Mouse (Mus musculus) B cell, adult 2 months (primary cell): ENCODE results near the gene Inf2.

ENCODE experiments used
- DNase-seq, 2 experiments: peaks; one replicate each; pipeline ENCODE4 v3.0.0; 2022

The Inf2 gene

DNA sequence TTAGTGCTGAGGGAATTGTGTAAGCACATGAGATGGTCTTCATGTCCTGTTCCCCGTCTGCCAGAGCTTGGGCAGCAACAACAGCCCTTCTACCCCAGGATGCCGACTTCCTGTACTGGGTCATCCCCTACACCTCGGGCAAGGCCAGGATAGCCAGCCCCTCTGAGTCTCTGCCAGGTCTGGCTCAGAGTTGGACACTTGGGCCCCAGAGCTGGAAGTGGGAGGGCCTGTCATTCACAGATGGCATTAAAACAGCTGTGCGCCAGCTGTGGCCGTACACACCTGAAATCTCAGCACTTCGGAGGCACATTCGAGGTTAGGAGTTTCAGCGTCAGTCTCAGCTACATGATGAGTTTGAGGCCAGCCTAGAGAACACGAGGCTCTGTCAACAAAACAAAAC is 7.9 kb downstream of the Inf2 start:
- no peak for DNase-seq

DNA sequence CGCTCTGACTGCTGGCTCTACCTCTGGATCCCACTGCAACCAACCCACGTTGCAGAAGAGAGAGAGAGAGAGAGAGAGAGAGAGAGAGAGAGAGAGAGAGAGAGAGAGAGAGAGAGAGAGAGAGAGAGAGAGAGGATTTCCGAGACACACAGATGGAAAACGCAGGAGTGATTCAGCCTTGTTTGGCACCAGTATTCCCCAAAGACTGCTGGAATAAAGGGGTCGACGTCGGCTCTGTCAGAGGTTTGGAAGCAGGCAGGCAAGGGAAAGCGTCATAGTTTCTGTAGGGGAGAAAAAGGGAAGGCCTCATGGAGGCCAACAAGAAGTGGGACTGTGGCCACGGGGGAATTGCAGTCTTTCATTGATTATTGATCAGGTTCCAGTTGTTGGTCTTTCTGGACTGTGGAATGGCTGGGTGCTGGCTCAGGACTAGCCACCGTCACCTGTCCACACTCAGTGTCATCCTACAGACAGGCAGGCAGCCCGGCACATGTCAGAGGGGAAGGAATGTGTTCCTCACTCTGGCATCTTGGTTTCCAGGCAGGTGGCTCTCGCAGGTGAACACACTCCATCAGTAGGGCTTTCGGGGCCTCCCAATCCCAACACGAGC is 8.4 kb downstream of the Inf2 start:
- no peak for DNase-seq

DNA sequence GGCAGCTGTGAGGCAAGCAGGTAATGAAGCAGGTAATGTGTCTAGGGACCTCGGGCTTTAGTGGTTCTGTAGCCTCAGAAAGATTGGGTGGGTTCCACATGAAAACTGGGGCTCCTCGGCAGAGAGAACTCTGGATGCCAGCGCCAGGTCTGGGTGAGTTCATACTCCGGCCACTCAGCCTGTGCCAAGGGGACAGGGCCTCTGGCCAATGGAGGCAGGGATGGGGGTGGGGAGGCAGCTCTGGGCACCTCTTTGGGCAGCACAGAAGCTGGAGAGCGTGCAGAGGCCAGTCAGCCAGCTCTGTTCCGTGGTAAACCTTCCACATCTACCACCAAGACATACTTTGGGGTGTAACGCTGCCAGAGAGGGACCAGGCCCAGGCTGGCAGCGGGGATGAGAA is 9.0 kb downstream of the Inf2 start:
- no peak for DNase-seq

DNA sequence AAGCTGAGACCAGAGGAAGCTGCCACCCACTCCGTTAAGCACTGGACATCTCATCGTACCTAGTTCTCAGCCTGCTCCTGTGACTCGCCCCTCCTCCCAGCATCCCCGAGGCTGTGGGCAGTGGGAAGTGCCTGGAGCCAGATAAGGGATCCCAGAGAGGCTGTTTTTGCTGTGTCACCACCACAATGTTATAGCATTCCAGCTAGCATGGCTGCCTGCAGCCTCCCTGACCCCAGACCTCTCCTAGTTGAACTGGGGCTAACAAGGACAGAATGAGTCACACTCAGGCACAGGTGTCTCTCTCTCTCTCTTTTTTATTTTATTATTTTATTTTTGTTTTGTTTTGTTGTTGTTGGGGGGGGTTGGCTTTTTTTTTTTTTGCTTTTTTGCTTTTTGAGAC is 10.6 kb downstream of the Inf2 start:
- DNase-seq = no peak

DNA sequence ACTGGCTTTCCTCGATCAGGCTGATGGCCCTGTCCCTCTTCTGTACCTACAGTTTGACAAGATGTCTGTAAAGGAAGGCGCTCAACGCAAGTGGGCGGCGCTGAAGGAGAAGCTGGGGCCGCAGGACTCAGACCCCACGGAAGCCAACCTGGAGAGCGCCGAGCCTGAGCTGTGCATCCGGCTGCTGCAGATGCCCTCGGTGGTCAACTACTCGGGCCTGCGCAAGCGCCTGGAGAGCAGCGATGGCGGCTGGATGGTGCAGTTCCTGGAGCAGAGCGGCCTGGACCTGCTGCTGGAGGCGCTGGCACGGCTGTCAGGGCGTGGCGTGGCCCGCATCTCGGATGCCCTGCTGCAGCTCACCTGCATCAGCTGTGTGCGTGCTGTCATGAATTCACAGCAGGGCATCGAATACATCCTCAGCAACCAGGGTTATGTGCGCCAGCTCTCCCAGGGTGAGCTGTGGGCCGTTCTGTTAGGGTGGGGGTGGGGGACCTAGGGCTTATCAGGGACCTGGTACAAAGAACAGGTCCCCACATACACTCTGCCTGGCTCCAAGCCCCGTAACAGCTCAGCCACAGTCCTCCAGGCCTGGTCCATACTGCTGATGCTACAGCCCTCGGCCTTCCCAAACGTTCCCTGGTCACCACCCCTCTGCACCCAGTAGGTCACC is 11.5 kb downstream of the Inf2 start:
- no peak for DNase-seq

DNA sequence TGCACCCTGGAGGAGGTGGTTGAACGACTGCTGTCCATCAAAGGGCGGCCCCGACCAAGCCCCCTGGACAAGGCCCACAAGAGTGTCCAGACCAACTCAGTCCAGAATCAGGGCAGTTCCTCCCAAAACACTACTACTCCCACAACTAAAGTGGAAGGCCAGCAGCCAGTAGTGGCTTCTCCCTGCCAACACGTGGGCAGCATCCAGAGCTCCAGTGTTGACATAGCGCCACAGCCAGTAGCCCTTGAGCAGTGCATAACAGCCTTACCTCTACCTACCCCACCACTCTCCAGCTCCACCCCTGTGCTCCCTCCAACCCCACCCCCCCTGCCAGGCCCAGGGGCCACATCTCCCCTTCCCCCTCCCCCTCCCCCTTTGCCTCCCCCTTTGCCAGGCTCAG is 15.4 kb downstream of the Inf2 start:
- DNase-seq = no peak

DNA sequence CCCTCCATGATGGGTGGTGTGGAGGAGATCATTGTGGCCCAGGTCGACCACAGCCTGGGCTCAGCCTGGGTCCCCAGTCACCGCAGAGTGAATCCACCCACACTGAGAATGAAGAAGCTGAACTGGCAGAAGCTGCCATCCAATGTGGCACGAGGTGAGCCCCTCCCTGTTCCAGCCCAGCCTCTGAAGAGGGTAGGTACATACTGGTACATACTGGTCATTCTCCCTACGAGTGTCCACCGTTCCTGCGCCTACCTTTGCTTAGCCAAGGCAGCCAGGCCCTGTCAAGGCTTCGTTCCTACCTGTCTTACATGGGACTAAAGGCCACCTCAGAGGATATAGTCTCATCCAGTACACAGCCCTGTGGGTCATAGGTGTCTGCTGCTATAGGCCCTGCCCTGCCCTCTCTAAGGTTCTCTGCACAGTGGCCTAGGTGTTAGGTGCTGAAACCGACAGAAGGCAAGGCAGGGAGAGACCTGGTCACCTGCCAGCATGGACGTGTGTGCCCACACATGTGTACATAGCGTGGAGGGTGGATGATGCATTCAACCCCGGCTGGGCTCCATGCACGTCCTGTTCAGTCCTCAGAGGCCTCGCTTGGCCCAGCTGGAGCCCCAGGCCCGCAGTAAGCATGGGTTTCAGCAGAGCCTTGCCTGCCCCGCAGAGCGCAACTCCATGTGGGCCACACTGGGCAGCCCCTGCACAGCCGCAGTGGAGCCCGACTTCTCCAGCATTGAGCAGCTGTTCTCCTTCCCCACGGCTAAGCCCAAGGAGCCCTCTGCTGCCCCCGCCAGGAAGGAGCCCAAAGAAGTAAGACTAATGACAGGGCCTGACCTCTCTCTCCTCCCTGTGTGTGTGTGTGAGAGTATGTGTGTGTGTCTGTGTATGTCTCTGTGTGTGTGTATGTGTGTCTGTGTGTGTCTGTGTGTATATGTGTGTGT is 16.4 kb downstream of the Inf2 start:
- DNase-seq = no peak

DNA sequence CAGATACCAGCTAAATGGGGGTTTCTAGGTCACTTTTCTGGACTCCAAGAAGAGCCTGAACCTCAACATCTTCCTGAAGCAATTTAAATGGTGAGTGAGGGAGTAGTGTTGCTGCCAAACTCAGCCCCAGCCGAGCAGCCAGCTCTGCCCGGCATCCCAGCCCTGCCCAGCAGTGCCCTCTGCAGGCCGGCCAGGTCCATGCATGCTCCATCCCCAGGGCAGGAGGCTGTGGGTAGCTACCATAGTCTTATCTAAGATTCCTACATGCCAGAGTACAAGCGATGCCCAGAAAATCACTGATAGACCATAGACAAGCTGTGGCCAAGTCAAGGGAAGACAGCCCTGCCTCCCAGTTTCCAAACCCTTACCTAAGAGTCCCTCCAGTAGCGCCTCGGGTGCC is 17.2 kb downstream of the Inf2 start:
- peak; percentile 87 for DNase-seq

DNA sequence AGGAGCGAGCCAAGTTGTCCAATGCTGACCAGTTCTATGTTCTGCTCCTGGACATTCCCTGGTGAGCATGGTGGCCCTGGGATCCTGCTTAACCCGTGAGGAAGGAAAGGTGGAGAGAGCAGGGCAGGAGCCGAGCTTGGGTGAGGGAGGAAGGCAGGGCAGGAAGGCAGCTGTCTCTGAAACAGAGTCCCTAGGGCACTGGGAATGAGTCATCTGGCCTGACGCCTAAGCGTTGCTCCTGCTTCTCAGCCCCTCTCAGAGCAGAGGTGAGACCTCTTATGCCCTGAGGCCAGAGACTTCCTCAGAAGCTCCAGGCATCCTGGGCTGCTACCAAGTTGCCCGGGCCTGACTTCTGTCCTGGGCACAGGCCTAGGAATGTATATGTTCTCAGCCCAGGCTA is 18.4 kb downstream of the Inf2 start:
- DNase-seq = no peak

DNA sequence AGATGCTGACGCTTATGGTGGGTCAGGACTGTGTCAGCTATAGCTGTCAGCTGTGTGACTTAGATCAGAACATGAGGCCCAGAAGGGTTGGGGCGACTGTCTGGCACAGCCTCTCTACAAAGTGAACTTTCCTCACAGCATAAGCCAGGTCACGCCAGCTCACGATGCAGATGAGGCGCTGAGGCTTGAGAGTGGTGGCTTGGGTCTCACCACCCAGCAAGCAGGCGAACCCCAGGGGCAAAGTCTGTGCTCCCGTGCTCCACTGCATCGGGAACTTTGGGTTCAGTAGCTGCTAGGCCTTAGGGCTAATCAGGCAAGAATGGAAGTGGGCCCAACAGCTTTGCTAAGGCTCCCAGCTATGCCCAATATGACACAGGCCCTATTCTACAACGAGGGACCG is 20.4 kb downstream of the Inf2 start:
- no peak for DNase-seq

DNA sequence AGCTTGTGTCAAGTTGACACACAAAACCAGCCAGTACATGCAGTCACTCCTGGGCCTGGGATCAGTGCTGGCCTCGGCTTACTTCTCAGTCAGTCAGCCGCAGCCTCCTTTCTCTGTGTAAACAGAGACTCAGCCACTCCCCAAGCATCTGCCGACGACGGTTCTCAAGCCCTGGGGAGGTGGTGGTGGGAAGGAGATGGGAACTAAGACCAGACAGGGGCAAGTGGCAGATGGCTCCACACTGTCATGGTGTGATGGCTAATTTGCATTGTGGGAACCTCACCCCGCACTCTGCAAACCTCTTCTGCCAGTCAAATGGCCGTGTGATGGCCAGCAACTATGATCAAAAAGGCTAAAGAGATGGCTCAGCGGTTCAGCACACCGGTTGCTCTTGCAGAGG is 28.1 kb downstream of the Inf2 start:
- peak in 1 of 2 experiments; percentile 36 for DNase-seq

DNA sequence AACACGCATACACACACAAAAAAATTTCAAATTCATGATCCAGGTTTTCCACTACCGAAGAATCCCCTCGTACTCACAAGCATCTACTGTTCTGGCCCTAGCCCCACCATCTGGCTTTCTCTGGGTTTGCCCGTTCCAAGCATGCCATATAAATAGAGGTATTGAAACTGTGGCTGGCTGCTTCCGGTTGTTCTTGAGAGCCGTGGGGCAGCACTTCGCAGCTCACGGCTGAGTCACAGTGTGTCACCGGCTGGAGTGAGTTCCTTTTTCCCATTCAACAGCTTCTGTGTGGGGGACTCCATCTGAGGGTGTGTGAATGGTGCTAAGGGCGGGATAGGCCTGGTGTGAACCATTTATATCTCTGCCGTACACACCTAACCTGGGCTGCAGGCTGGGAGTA is 28.6 kb downstream of the Inf2 start:
- DNase-seq = peak; percentile 69 to 73

DNA sequence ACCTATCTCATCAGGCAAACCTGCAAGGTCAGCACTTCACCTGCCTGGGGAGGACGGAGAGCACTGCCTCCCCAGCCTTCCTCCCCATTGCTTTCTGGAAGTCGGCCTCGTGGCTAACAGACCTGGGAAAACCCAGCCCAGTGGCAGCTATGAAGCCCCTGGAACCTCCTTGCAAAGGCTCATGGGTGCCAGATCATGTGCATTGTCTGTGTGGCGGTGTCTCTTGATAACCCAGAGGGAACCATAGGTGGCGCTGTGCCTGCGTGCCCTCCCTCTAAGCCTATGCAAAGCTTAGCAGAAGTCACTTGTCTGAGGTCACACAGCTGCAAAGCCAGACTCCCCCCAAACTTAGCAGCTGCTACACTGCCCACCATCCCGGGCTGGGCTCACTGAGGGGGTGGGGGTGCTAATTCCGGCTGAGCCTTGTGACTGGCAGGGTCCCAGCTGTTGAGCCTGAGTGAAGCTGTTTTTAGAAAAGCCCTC is 29.4 kb downstream of the Inf2 start:
- peak; percentile 88 to 91 for DNase-seq

DNA sequence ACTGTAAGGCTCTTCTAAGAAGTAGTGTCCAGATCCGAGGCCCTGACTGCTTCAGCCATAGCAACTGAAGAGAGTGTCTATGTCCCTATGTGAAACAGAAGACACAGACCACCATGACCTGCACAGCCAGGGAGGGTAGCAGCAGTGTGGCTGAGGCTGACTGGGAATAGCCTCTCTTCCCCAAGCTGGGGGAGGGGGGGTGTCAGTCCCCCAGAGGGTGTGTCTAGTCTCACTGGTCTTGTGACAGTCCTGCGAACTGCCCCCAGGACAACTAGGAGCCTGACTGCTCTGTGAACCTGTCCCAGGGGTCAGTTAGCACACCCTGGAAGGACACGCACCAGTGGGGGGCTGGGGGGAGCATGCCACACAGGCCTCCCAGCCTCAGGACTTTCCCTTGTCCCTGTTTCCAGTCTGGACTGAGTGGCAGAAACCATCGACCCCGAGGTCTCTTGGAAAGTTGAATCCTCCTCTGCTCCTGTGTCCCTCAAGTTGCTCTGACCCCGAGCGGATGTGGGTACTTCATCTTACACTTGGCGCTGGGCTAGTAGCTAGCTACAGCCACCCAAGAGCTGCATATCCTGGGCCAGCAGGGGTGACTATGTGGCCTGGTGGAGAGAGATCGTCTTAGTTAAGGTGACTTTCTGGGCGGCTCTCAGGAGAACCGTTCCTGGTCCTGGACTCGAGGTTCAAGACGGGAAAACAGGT is 30.5 kb downstream of the Inf2 start:
- peak; percentile 54 to 55 for DNase-seq

DNA sequence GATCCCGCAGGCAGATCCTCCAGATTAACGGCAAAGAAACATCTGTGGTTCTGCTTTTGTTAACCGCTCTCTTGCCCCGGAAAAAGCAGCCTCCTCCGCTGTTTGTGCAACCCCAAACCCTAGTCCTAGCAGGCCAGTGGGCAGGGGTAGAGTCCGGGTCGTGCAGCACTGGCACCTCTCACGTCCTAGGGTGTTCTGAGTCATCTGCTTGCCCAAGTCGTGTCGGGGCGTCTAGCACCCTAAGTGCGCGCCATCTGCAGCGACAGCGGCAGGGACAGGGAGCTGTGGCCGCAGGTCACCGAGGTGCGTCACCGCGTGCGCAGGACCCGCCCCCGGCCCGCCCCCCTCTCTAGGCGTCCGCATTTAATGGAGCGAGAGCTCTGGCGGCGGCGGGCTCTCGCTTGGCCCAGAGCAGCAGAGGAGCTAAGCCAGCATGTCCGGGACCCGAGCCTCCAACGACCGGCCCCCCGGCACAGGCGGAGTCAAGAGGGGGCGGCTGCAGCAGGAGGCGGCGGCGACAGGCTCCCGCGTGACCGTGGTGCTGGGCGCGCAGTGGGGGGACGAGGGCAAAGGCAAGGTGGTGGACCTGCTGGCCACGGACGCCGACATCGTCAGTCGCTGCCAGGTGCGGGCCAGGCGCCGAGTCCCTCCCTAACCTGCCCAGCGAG is 31.2 kb downstream of the Inf2 start, which contains the start of gene Adssl1:
Gene Adssl1, plus strand, starts transcription at position 360 of the 668 bp plus-strand sequence.
- DNase-seq = peak; percentile 64 to 67

DNA sequence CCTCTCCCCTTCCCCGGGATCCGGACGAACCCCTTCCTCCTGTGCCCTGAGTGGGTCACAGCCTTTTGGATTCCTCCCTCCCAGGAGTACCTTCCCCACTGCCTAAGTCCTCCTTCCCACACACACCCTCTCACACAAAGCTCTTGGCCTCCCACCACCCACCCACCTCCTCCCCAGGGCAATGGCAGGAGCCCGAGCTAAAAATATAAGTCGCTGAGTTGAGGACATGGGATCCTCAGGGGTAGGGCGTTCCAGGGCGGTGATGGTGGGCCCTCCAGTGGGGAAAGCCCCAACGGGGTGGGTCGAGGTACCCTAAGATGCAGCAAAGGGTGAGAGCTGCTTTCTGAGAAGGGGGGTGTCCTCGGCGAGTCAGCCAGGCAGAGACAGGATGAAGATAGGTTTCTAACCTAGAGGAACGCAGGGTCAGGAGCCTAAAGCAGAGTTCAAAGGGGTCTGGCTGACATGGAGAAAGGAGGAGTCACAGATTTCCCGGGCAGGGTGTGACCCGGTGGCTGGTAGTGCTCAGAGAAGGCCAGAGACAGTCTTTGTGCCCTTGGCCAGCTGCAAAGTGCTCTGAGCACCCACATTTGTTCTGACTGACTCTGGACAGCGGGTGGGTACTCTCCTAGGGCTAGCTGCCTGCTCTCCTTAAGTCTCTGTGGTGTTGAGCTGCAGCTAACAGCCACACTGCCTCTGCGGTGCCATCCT is 31.9 kb downstream of the Inf2 start:
- DNase-seq = peak; percentile 26 to 34

DNA sequence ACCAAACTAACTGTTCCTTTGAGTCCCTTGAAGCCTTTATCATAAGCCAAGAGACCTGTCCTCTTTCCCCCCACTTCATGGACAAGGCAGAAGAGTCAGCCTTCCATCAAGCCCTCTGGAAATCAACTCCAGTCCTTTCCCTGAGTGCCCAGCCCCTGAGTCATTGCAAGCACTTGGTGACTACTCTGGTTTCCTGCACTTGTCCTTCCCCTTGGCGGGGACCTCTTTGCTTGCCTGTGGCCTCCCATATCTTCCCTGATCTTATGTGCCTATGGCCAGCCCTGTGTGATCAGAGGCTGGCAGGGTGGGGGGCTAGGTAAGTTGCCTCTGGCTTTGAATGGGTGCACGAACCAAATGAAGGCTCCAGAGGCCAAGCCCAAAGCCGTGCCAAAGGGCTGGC is 33.3 kb downstream of the Inf2 start:
- no peak for DNase-seq

DNA sequence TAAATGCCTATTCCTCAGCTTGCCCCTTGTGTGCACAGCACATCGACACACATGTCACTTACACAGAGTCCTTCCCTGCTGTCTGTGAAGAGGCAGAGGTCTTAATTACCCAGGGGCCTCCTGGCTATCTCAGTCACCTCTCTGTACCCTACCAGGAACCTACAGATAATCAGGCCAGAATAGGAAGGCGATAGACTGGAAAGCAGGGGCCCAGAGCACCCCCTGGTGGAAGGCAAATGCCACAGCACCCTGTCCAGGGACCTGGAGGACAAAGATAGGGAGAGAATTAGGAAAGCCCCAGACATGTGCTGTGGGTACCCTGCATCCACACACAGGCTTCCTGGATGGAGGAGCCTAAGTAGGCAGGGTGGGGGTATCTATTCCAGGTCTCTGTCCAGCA is 35.2 kb downstream of the Inf2 start:
- peak; percentile 83 to 84 for DNase-seq

DNA sequence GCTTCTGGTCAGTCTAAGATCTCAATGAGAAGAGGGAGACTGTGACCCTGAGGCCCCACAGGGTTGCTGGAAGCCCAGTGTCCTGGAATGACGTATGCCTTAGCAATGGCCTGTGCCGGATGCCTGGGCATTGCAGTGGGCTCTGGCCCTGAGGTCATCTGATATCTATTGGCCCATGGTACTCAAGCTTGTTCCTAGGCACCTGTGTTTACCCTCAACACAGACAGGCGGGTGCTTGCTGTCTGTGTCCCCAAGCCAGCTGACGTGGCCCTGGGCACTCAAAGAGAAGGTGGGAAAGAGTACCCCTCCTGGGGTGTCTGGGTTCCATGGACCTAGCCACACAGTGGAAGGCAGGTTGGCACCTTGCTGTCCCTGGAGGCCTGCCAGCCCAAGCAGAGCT is 37.1 kb downstream of the Inf2 start:
- DNase-seq = no peak

DNA sequence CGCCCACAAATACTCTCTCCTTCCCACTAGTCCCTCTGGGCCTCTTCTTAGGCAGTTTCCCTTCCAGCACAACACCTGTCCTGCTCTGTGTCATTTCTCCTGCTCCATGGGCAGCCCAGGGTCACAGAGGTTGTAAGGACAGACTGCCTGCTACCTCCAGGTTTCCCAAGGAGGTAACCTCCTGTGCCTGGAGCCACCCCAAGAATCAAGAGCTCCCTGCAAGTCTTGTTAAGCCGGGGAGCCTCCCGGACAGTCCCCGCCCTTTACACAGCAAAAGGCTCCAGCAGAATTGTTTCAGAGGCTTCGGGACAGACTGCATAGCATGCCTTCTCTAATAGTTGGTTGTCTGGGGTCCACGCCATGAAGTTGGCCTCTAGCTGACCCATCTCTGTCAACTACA is 37.9 kb downstream of the Inf2 start:
- DNase-seq = no peak

DNA sequence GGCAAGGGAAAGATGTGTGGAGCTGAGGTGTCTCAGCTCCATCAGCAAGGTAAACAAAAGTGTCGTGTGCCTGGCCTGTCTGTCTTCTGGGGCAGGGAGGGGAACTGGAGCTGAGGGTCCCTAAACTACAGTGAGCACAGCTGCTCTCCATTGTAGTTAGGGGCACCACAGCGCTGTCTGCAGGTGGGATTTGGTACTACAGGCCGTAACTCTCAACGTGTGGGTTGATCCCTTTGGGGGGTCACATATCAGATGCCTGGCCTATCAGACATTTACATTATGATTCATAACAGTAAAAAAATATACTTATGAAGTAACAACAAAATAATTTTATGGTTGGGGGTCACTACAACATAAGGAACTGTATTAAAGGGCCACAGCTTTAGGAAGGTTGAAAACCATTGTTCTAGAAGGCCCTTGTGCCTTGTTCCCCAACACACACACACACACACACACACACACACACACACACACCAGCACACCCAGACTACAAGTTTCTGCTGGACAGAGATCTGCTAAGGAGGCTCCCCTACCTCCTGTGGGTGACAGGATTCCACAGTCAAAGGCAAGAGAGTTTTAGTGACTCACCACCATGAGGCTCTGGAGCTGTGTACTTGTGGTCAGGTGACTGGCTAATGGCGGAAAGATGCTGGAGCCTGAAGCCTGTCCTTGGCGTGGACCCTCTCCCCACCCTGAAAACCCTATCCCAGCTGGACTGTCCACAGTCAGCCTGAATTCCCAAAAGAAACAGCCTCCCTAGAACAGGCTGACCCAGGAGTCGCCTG is 38.7 kb downstream of the Inf2 start:
- peak; percentile 43 to 45 for DNase-seq
